Mouse (Mus musculus) MEL (cell line): ENCODE measurements at regions not wholly inside any gene's neighbourhood (a gene's known extent, or its start where the extent isn't known, plus 50 kb on each side); places are given as distances from the start of the nearest gene placed in this dataset.

Experiments
- DNase-seq: peaks from one replicate; pipeline ENCODE4 v3.0.0; 2011; ENCODE audit warnings: low read depth, low spot score
- H3K27ac ChIP-seq: 2 replicates; pipeline ENCODE4 v1.5.1; 2012; ENCODE audit warnings: low read depth, mild to moderate bottlenecking, control low read depth, low read length, moderate library complexity; ENCODE audit not compliant: control insufficient read depth
- H3K27me3 ChIP-seq, 2 experiments: fragments of 150-350 bp in 1 of 2; sonication (generic) in 1 of 2; 2 replicates each; pipeline ENCODE4 v1.6.1; 2012; ENCODE audit warnings: low read length in 2 of 2, mild to moderate bottlenecking in 2 of 2, improper control_type of control experiment in 1 of 2, moderate library complexity in 1 of 2; ENCODE audit not compliant: insufficient read depth in 2 of 2, control insufficient read depth in 1 of 2
- H3K36me3 ChIP-seq, 2 experiments: 2 replicates each; pipeline ENCODE4 v1.6.1; 2012 to 2014; ENCODE audit warnings: low read length in 2 of 2, improper control_type of control experiment in 1 of 2, inconsistent platforms in 1 of 2, mild to moderate bottlenecking in 1 of 2; ENCODE audit not compliant: insufficient read depth in 2 of 2, control insufficient read depth in 1 of 2
- H3K4me1 ChIP-seq, 2 experiments: fragments of 150-350 bp in 1 of 2; sonication (generic) in 1 of 2; 2 replicates each; pipeline ENCODE4 v1.6.1; 2012; ENCODE audit warnings: low read length in 2 of 2, improper control_type of control experiment in 1 of 2, mild to moderate bottlenecking in 1 of 2; ENCODE audit not compliant: insufficient read depth in 2 of 2, control insufficient read depth in 1 of 2
- H3K4me3 ChIP-seq, 2 experiments: fragments of 150-350 bp in 1 of 2; sonication (generic) in 1 of 2; 2 replicates each; pipeline ENCODE4 v1.5.1; 2012; ENCODE audit warnings: low read depth in 2 of 2, low read length in 2 of 2, mild to moderate bottlenecking in 2 of 2, moderate library complexity in 2 of 2, control low read depth in 1 of 2, improper control_type of control experiment in 1 of 2; ENCODE audit not compliant: control insufficient read depth in 1 of 2, insufficient read depth in 1 of 2
- H3K79me2 ChIP-seq: 2 replicates; pipeline ENCODE4 v1.6.1; 2012; ENCODE audit warnings: mild to moderate bottlenecking, low read length, moderate library complexity; ENCODE audit not compliant: control insufficient read depth, poor library complexity, insufficient read depth
- H3K9ac ChIP-seq: 2 replicates; pipeline ENCODE4 v1.6.1; 2012; ENCODE audit warnings: low read depth, mild to moderate bottlenecking, control low read depth, low read length, moderate library complexity; ENCODE audit not compliant: control insufficient read depth, poor library complexity, severe bottlenecking
- H3K9me3 ChIP-seq: fragments of 150-350 bp; sonication (generic); replicated peaks from 2 replicates; pipeline ENCODE4 v1.6.1; 2012; ENCODE audit warnings: mild to moderate bottlenecking, low read length, improper control_type of control experiment, moderate library complexity; ENCODE audit not compliant: insufficient read depth
- MAFK ChIP-seq: IDR thresholded peaks from 2 replicates; pipeline ENCODE4 v1.6.1; 2011; ENCODE audit warnings: low read depth, mild to moderate bottlenecking, low read length, improper control_type of control experiment, borderline replicate concordance
- MAZ ChIP-seq: IDR thresholded peaks from 2 replicates; pipeline ENCODE4 v1.6.1; 2012; ENCODE audit warnings: low read depth, mild to moderate bottlenecking, inconsistent platforms, low read length, improper control_type of control experiment
- TAL1 ChIP-seq: IDR thresholded peaks from 2 replicates; pipeline ENCODE4 v1.6.1; 2012; ENCODE audit warnings: mild to moderate bottlenecking, inconsistent platforms, low read length, moderate library complexity, mixed read lengths
- USF1 ChIP-seq: IDR thresholded peaks from 2 replicates; pipeline ENCODE4 v1.6.1; 2014; ENCODE audit warnings: low read depth, mild to moderate bottlenecking, inconsistent platforms, low read length, improper control_type of control experiment, moderate library complexity
- ZNF384 ChIP-seq: IDR thresholded peaks from 2 replicates; pipeline ENCODE4 v1.6.1; 2012; ENCODE audit warnings: low read depth, mild to moderate bottlenecking, inconsistent platforms, low read length, improper control_type of control experiment

- Histone ChIP-seq H3K27ac (no peak overlapping the region), H3K79me2 (no peaks in the 10 kb centered on the region), H3K4me1 (no peaks in the 10 kb centered on the region), H3K4me3 (no peak overlapping the region), H3K36me3 (no peaks in the 10 kb centered on the region), H3K9ac (no peak overlapping the region), H3K9me3 (no peaks in the 10 kb centered on the region), H3K27me3 (no peaks in the 10 kb centered on the region)
- TF ChIP-seq USF1 (no peak), MAZ (no peak), MAFK (peak; percentile 85; the same call in 1 of the 2 replicates), ZNF384 (0 out of 2 replicates have a peak, but pooled peaks have one; percentile 25)
- DNase-seq = no peak
Observed at GRCm38 (mm10) chr15:23816485-23817242, 1267.8 kb downstream of the Cdh18 start.

- H3K27me3 ChIP-seq = no peaks in the 10 kb centered on the region
- no peaks in the 10 kb centered on the region for H3K9me3 ChIP-seq
- TF ChIP-seq TAL1 (no peak), MAFK (peak; percentile 57; the same call in 1 of the 2 replicates)
- DNase-seq = no peak
- H3K36me3 ChIP-seq = no peaks in the 10 kb centered on the region
- H3K27ac ChIP-seq = no peak overlapping the region
- no peak overlapping the region for H3K4me3 ChIP-seq
- H3K79me2 ChIP-seq = no peaks in the 10 kb centered on the region
- H3K9ac ChIP-seq = no peak overlapping the region
- H3K4me1 ChIP-seq = no peaks in the 10 kb centered on the region
Observed at GRCm38 (mm10) chr15:23817514-23817913, 1268.7 kb downstream of the Cdh18 start.
